Mouse (Mus musculus): ENCODE results near the gene Rspry1. TPM values are rescaled to one million over a fixed set of nuclear protein-coding genes. Genes with fewer than 3 reads are reported as not detected.

Rspry1 gene
- polyA plus RNA-seq, 1 experiment from 2014 or later, result 15.2 TPM

GRCm38 (mm10) chr8:94706732-94707395 lies 105.1 kb downstream of the Rspry1 start:
- Histone ChIP-seq H3K4me2 (replicated peaks; ENCODE audit: low read depth) (no peak overlapping the region), H3K9me3 (ENCODE audit: control insufficient read depth, low read length) (no peaks in the 10 kb centered on the region), H3K27ac (replicated peaks) (no peak overlapping the region), H3K27me3 (ENCODE audit: control insufficient read depth, insufficient read depth, low read length) (no peaks in the 10 kb centered on the region), H3K9ac (ENCODE audit: low read length) (no peak overlapping the region), H3K4me1 (replicated peaks; ENCODE audit: control insufficient read depth, insufficient read depth) (no peaks in the 10 kb centered on the region), H3K4me3 (ENCODE audit: low read depth, low read length) (no peak overlapping the region), H3K36me3 (ENCODE audit: control insufficient read depth, insufficient read depth, low read length) (no peaks in the 10 kb centered on the region)
- DNase-seq (ENCODE audit: low spot score) (no peak), ATAC-seq (ENCODE audit: low FRiP score, low TSS enrichment) (no peak)
- 64% methylated on average over 9 of the region's 9 CpGs for WGBS
- no peak for TF ChIP-seq EP300 (optimal IDR thresholded peaks at IDR 0.05)
- TF ChIP-seq CTCF (IDR thresholded peaks at IDR 0.05; ENCODE audit: low read depth), result no peak

Other genes starting within 250 kb of the Rspry1 start
- 224 and 255 TPM in 2 replicates for gene Herpud1, start 215.5 kb upstream of the Rspry1 start, polyA plus RNA-seq (2015; fragmentation: Nextera tagmentation; extraction: Ambion mirVana)
- 0.44 and 0.62 TPM in 2 replicates for gene Nlrc5, start 167.6 kb upstream of the Rspry1 start, polyA plus RNA-seq (2015; fragmentation: Nextera tagmentation; extraction: Ambion mirVana)
- gene Cpne2, start 68.9 kb upstream of the Rspry1 start, polyA plus RNA-seq (2015; fragmentation: Nextera tagmentation; extraction: Ambion mirVana), result 6.2 and 7.9 TPM in 2 replicates
- 42.0 and 44.7 TPM in 2 replicates for gene Fam192a, start 60 bp downstream of the Rspry1 start, polyA plus RNA-seq (2015; fragmentation: Nextera tagmentation; extraction: Ambion mirVana)
- gene Arl2bp, start 64.7 kb downstream of the Rspry1 start, polyA plus RNA-seq (2015; fragmentation: Nextera tagmentation; extraction: Ambion mirVana), result 91.2 and 94.2 TPM in 2 replicates
- 164 and 188 TPM in 2 replicates for gene Pllp, start 94.3 kb downstream of the Rspry1 start, polyA plus RNA-seq (2015; fragmentation: Nextera tagmentation; extraction: Ambion mirVana)
- 0.06 TPM in 1 of 2 replicates, not detected in the other for gene Ccl22, start 143.7 kb downstream of the Rspry1 start, polyA plus RNA-seq (2015; fragmentation: Nextera tagmentation; extraction: Ambion mirVana)
- gene Cx3cl1, start 170.1 kb downstream of the Rspry1 start, polyA plus RNA-seq (2015; fragmentation: Nextera tagmentation; extraction: Ambion mirVana), result 18.0 and 21.9 TPM in 2 replicates
- 0.42 and 0.55 TPM in 2 replicates for gene Ccl17, start 208.5 kb downstream of the Rspry1 start, polyA plus RNA-seq (2015; fragmentation: Nextera tagmentation; extraction: Ambion mirVana)
- gene Coq9, start 236.4 kb downstream of the Rspry1 start, polyA plus RNA-seq (2015; fragmentation: Nextera tagmentation; extraction: Ambion mirVana), result 62.3 and 66.7 TPM in 2 replicates
- 58.8 and 61.7 TPM in 2 replicates for gene Ciapin1, start 236.4 kb downstream of the Rspry1 start, polyA plus RNA-seq (2015; fragmentation: Nextera tagmentation; extraction: Ambion mirVana)

Data from stomach, postnatal 0 days (tissue).